Mouse (Mus musculus): ENCODE measurements around the gene Pdcd1lg2.

- no peak for TF ChIP-seq CTCF (conservative IDR thresholded peaks at IDR 0.05; ENCODE audit: low read length)
- no peak for TF ChIP-seq NANOG (IDR thresholded peaks at IDR 0.05; ENCODE audit: borderline replicate concordance, low read length)
Measured at GRCm38 (mm10) chr19:29364076-29364475, 46.6 kb upstream of the Pdcd1lg2 start.
